Mouse (Mus musculus): ENCODE measurements around the gene Gkap1. TPM values are rescaled to one million over a fixed set of nuclear protein-coding genes. Genes with fewer than 3 reads are reported as not detected.
A peak's percentile ranks its signal among the peaks of the same experiment; 100 is the strongest.

The Gkap1 gene
- total RNA-seq, 2 experiments from 2014 or later: 30.6 to 31.9 TPM

DNA sequence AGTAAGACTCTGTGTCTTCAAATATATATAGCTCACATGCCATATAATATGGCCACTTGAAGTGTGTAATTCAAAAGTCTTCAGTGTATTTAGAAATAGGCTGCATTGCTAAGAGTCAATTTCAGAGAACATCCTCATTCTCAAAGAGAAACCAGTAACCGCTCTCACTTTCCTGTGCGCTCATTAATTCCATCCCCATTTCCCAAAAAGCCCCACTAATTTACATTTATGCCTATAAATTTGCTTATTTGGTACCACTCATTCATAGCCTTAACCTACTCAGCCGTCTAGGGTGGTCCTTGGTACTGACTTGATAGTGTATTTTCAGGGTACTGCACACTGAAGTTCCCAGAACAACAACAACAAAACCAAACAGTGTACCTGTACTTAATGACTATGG lies 73.6 kb downstream of the Gkap1 start:
- DNase-seq (ENCODE audit: low spot score): no peak

DNA sequence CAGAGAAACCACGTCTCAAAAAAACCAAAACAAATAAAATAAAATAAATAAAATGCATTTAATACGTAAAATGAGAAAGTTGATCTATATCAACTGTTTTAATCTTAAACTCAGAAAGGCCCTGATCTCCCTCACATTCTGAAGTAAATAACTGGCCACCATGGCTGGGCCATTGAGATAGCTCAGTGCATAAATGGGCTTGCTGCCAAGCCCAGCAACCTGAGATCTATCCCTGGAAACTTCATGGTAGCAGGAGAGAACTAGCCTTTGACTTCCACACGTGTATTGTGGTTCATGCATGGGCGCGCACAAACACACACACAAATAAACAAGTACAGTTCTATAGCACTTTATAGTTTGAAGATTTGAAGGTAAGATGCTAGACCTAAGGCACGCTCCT lies 74.2 kb downstream of the Gkap1 start:
- no peak for DNase-seq (ENCODE audit: low spot score)

DNA sequence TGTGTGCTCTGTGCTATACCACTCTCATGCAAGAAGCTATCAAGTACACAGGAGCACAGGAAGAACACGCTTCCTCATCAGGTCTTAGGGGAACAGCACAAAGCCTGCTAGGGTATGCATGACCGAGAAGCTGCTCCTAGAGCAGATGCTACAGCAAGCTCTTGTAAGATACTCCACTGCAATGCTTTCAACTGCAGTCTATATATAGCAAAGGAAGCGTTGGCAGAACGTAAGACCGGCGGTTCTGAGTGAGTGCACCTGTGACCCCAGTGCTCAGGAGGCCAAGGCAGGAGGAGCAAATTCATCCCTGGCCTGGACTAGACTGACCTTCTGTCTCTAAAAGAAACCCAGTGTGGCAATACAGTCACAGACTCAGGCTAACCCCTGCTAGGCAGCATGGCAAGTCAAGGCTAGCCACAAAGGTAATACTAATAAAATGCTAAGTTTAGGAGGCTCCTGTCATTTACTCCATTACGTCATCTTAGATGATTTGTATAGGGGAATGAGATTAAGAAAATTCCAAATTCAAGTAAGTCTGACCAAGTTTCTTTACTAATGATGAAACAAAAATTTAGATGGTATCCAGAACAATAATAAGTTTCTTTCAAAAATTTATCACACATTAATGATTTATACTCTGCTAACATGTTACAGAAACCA lies 77.4 kb downstream of the Gkap1 start:
- no peak for DNase-seq (ENCODE audit: low spot score)

DNA sequence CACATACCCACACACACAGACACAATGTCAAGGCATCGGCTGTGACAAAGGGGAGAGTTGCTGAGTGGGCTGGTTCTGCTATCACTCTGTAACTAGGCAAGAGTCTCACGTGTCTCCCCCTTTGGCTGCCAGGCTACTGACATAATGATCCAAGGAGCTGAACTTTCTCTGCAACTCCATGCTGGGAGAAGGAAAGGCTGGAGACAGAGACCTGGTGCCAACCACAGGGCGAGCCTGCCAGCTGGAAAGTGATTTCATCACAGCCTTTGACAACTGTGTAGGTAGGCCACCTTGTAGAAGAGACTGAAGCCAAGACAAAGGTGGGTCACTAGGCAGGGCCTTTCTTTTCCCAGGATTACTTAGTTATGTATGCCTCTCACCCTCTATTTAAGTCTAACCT lies 78.3 kb downstream of the Gkap1 start:
- DNase-seq (ENCODE audit: low spot score): no peak

- no peak for DNase-seq (ENCODE audit: low spot score)
Observed at GRCm38 (mm10) chr13:58194908-58195307, 80.6 kb downstream of the Gkap1 start.

GRCm38 (mm10) chr13:58193221-58193620 lies 82.3 kb downstream of the Gkap1 start:
- no peak for DNase-seq (ENCODE audit: low spot score)

DNA sequence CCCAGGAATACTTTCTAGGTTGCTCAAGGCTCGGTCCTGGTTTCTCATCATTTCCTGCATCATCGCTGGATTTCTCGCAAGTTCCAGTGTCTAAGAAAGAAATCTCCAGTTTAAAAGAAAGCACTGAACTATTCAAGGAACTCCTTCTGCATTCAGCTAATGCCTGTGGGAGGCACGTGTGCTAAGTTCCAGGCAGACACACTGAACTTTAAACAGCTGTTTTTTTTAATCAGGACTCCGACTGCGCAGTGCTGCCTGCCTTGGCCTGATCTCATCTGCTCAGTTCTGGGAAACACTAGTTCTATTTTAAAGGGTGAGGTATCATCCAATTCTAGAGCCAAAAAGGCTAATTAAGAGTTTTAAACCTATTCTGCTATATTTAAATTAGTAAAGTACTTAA lies 83.4 kb downstream of the Gkap1 start:
- no peak for DNase-seq (ENCODE audit: low spot score)

DNA sequence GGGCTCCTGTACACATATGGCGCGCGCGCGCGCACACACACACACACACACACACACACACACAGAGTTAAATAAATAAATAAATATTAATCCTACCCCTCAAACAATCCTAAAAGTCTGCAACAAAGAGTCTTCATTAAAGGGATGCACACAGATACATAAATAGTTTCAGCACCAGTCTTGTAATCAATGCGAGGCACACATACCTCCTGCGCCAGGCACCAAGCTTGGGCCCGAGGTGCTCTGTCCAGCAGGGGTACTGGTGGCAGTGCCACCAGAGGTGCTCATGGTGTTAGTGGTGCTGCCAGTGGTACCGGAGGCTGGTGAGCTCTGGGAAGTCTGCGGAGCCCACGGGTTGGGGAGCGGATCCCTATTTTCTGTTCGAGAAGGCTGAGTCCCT lies 84.0 kb downstream of the Gkap1 start:
- no peak for DNase-seq (ENCODE audit: low spot score)

DNA sequence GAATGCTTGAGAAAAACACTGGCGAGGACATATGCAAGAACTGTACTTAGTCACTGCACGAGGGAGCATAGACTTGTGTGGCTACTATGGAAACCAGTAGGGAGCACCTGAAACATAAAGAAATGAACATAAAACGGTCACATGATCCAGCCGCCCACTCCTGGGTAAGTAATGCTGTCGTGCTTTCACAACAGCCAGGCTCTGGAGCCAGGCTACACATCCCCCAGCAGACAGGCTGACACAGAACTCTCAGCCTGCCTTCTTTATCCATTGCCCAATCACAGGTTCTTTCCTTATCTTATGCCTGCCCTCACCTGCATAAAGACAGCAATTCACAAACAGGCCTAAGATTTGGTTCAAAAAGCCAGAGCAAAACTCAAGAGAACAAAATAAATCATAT lies 86.0 kb downstream of the Gkap1 start:
- DNase-seq (ENCODE audit: low spot score): no peak

DNA sequence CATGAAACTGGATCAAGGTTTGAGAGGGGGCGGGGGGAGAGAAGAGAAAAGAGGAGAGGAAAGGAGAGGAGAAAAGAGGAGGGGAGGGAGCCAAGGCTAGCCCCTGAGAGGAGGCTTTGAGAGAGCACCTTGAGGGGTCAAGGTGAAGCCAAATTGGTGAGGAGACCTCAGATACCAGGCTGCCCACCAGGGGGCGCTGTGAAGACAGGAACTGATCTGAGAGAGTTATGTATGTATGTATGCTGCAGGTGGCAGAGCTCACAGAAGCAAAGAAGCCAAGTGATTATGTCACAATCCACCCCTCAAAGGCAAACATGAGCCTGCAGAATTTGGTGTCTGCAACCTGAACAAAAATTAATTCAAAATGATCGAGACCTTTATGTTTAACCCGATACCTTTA lies 87.1 kb downstream of the Gkap1 start:
- DNase-seq (ENCODE audit: low spot score): peak; percentile 81

- no peak for DNase-seq (ENCODE audit: low spot score)
Observed at GRCm38 (mm10) chr13:58187751-58188150, 87.7 kb downstream of the Gkap1 start.

DNA sequence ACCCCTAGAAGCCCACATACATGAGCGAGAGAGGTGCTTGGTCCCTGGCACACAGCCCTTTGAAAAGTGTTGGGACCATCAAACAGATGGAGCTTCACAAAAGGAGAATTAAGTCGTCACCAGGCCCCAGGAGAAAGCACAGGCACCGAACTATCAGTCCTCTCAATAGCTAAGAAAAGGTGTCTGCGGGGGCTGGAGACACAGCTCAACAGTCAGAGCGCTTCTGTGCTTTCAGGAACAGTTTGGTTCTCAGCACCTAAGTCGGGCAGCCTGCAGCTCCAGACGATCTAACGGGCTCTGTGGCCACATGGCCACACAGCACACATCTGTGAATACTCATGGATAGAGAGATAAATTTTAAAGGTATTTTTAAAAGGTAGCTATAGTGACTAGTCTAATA lies 89.2 kb downstream of the Gkap1 start:
- DNase-seq (ENCODE audit: low spot score): no peak

DNA sequence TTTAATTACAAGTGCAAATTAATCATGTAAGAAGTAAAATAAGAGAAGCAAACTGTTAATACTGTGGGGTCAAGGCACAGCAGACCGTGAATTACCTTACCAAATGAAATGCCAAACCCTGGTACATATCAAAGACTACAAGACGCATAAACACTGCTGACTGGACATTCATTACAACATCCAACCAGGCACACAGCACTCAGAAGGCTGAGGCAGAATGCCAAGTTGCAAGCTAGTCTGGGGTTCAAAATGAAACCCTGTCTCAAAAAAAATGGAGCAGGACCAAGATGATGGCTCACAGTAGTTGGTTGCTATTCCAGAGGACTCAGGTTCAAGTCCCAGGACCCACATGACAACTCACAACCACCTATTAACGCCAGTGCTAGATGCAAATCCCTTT lies 91.4 kb downstream of the Gkap1 start:
- DNase-seq (ENCODE audit: low spot score): no peak

Small RNAs within 50 kb of the gene (microRNA-seq; reads per million reads assigned to microRNA genes)
- gene Mir6369: not detected

Other genes starting within 250 kb of the Gkap1 start
- gene Klhl3, start 162.1 kb downstream of the Gkap1 start, total RNA-seq (2021): under 1 TPM; 0.26 to 0.78 TPM
- gene Hnrnpa0, start 147.1 kb downstream of the Gkap1 start, total RNA-seq (2021): 10 to 100 TPM; 30.8 to 34.4 TPM
- 1 to 10 TPM; 5.9 to 7.9 TPM for gene Idnk, start 118.0 kb downstream of the Gkap1 start, total RNA-seq (2021)
- 10 to 100 TPM; 47.6 to 52.7 TPM for gene Ubqln1, start 60.0 kb downstream of the Gkap1 start, total RNA-seq (2021)
- not detected for gene Kif27, start 83.4 kb upstream of the Gkap1 start, total RNA-seq (2021)
- gene 2210016F16Rik, start 109.5 kb upstream of the Gkap1 start, total RNA-seq (2021): 1 to 10 TPM; 6.2 to 6.7 TPM
- gene Rmi1, start 126.5 kb upstream of the Gkap1 start, total RNA-seq (2021): 1 to 10 TPM; 5.3 to 6.7 TPM
- 100 to 1,000 TPM; 255 to 260 TPM for gene Hnrnpk, start 127.6 kb upstream of the Gkap1 start, total RNA-seq (2021)